Comparison of ENCODE assay signal across 16 mouse cellular contexts in genomic region chr19:56653292-56653691, GRCm38 (mm10).
A peak's percentile ranks its signal among the peaks of the same experiment; 100 is the strongest.
DNase-seq lines count a peak whose midpoint lies in the region; ATAC-seq and TF ChIP-seq lines count a peak whose summit lies in the region.
"Had no signal": no experiment of that assay in that cellular context is flagged by ENCODE, and none has a peak within 500 bp of the region (broad histone marks: within the 10 kb centered on the region; RNA-seq: fewer than 3 reads in every experiment).

No protein-coding gene starts in this region.

- H3K9me3 ChIP-seq in forebrain, embryonic 13.5 days (replicated peaks), result no peaks in the 10 kb centered on the region
- H3K9me3 ChIP-seq in forebrain, postnatal 0 days (ENCODE audit: low read length), result no peaks in the 10 kb centered on the region
- no peaks in the 10 kb centered on the region for H3K9me3 ChIP-seq in hindbrain, embryonic 15.5 days
- H3K9me3 ChIP-seq in hindbrain, postnatal 0 days (ENCODE audit: low read length), result no peaks in the 10 kb centered on the region
- no peaks in the 10 kb centered on the region for H3K9me3 ChIP-seq in neural tube, embryonic 13.5 days
- no peaks in the 10 kb centered on the region for H3K9me3 ChIP-seq in stomach, embryonic 15.5 days
- H3K9me3 ChIP-seq: liver, embryonic 12.5 days had no signal

- H3K9ac ChIP-seq in forebrain, embryonic 13.5 days, result no peak overlapping the region
- H3K9ac ChIP-seq in forebrain, postnatal 0 days, result no peak overlapping the region
- H3K9ac ChIP-seq in hindbrain, embryonic 15.5 days, result no peak overlapping the region
- H3K9ac ChIP-seq in hindbrain, postnatal 0 days (replicated peaks; ENCODE audit: low read length), result no peak overlapping the region
- no peak overlapping the region for H3K9ac ChIP-seq in neural tube, embryonic 13.5 days
- H3K9ac ChIP-seq in stomach, embryonic 15.5 days, result no peak overlapping the region
- H3K9ac ChIP-seq: hindbrain, embryonic 14.5 days; liver, embryonic 12.5 days had no signal

- H3K4me1 ChIP-seq in forebrain, embryonic 13.5 days, result peaks cover 17% of the 10 kb centered on the region
- H3K4me1 ChIP-seq in forebrain, postnatal 0 days (ENCODE audit: insufficient read depth), result no peaks in the 10 kb centered on the region; the same call in 1 of the 2 replicates
- H3K4me1 ChIP-seq in hindbrain, embryonic 15.5 days (replicated peaks), result peaks cover 10% of the 10 kb centered on the region; the same call in 1 of the 2 replicates
- H3K4me1 ChIP-seq in hindbrain, postnatal 0 days (ENCODE audit: insufficient read depth, low read length), result 0 out of 2 replicates have a peak, but pooled peaks cover 2% of the 10 kb centered on the region
- peaks cover 16% of the 10 kb centered on the region for H3K4me1 ChIP-seq in neural tube, embryonic 13.5 days (replicated peaks)
- peaks cover 22% of the 10 kb centered on the region for H3K4me1 ChIP-seq in stomach, embryonic 15.5 days
- H3K4me1 ChIP-seq: liver, embryonic 12.5 days had no signal

- DNase-seq in forebrain, postnatal 0 days, result no peak
- no peak for DNase-seq in hindbrain, postnatal 0 days (ENCODE audit: low spot score)
- no peak for DNase-seq in neural tube, embryonic 10.5 days (ENCODE audit: extremely low spot score, low spot score)
- DNase-seq in ovary, adult 18-20 months (ENCODE audit: low spot score), result no peak
- DNase-seq: adrenal gland, adult 2 months; cerebellum, adult 9-11 months; gastrocnemius, postnatal 14 days; left cerebral cortex, postnatal 4 days; thymus, postnatal 14 days had no signal

- TF ChIP-seq CTCF in forebrain, postnatal 0 days (IDR thresholded peaks at IDR 0.05; ENCODE audit: low read depth), result no peak
- no peak for TF ChIP-seq CTCF in hindbrain, postnatal 0 days (IDR thresholded peaks at IDR 0.05; ENCODE audit: low read depth)

- H3K4me3 ChIP-seq in forebrain, embryonic 13.5 days, result no peak overlapping the region
- no peak overlapping the region for H3K4me3 ChIP-seq in forebrain, postnatal 0 days (ENCODE audit: low read depth, low read length)
- H3K4me3 ChIP-seq in hindbrain, embryonic 15.5 days, result no peak overlapping the region
- H3K4me3 ChIP-seq in hindbrain, postnatal 0 days (ENCODE audit: low read length), result no peak overlapping the region
- no peak overlapping the region for H3K4me3 ChIP-seq in neural tube, embryonic 13.5 days
- H3K4me3 ChIP-seq in stomach, embryonic 15.5 days (replicated peaks), result no peak overlapping the region
- H3K4me3 ChIP-seq: liver, embryonic 12.5 days had no signal

- H3K27me3 ChIP-seq in forebrain, embryonic 13.5 days, result 0 out of 2 replicates have a peak, but pooled peaks cover 3% of the 10 kb centered on the region
- H3K27me3 ChIP-seq in forebrain, postnatal 0 days (ENCODE audit: insufficient read depth, low read length), result no peaks in the 10 kb centered on the region
- H3K27me3 ChIP-seq in hindbrain, embryonic 15.5 days, result no peaks in the 10 kb centered on the region
- H3K27me3 ChIP-seq in hindbrain, postnatal 0 days (ENCODE audit: insufficient read depth, low read length), result no peaks in the 10 kb centered on the region
- no peaks in the 10 kb centered on the region for H3K27me3 ChIP-seq in neural tube, embryonic 13.5 days
- H3K27me3 ChIP-seq in stomach, embryonic 15.5 days (replicated peaks), result no peaks in the 10 kb centered on the region
- H3K27me3 ChIP-seq: CH12.LX; liver, embryonic 12.5 days had no signal

- no peak for ATAC-seq in forebrain, embryonic 13.5 days
- ATAC-seq in forebrain, postnatal 0 days, result no peak
- no peak for ATAC-seq in hindbrain, embryonic 15.5 days (ENCODE audit: low FRiP score, low read depth)
- ATAC-seq in hindbrain, postnatal 0 days, result no peak
- no peak for ATAC-seq in neural tube, embryonic 13.5 days (ENCODE audit: low read depth)
- no peak for ATAC-seq in stomach, embryonic 15.5 days (ENCODE audit: insufficient read depth, low FRiP score, low read depth)
- ATAC-seq: liver, embryonic 12.5 days had no signal

- H3K27ac ChIP-seq in forebrain, embryonic 13.5 days, result 0 out of 2 replicates have a peak overlapping the region, but pooled peaks have one; percentile 6
- no peak overlapping the region for H3K27ac ChIP-seq in forebrain, postnatal 0 days (ENCODE audit: low read depth, low read length)
- H3K27ac ChIP-seq in hindbrain, embryonic 15.5 days (replicated peaks), result no peak overlapping the region
- H3K27ac ChIP-seq in hindbrain, postnatal 0 days, result no peak overlapping the region
- H3K27ac ChIP-seq in neural tube, embryonic 13.5 days (replicated peaks), result no peak overlapping the region
- H3K27ac ChIP-seq in stomach, embryonic 15.5 days, result no peak overlapping the region
- H3K27ac ChIP-seq: hindbrain, embryonic 14.5 days; liver, embryonic 12.5 days had no signal

- H3K4me2 ChIP-seq in forebrain, embryonic 13.5 days, result peak overlapping the region; percentile 47; the same call in 1 of the 2 replicates
- no peak overlapping the region for H3K4me2 ChIP-seq in forebrain, postnatal 0 days (ENCODE audit: low read depth)
- H3K4me2 ChIP-seq in hindbrain, embryonic 15.5 days, result 0 out of 2 replicates have a peak overlapping the region, but pooled peaks have one; percentile 42
- H3K4me2 ChIP-seq in hindbrain, postnatal 0 days (ENCODE audit: low read depth, low read length), result no peak overlapping the region
- H3K4me2 ChIP-seq in neural tube, embryonic 13.5 days, result peak overlapping the region; percentile 45; the same call in 1 of the 2 replicates
- peak overlapping the region; percentile 36; the same call in 1 of the 2 replicates for H3K4me2 ChIP-seq in stomach, embryonic 15.5 days

- no peaks in the 10 kb centered on the region for H3K36me3 ChIP-seq in forebrain, embryonic 13.5 days (ENCODE audit: poor library complexity, severe bottlenecking)
- no peaks in the 10 kb centered on the region for H3K36me3 ChIP-seq in forebrain, postnatal 0 days (ENCODE audit: insufficient read depth)
- H3K36me3 ChIP-seq in hindbrain, embryonic 15.5 days, result no peaks in the 10 kb centered on the region
- H3K36me3 ChIP-seq in hindbrain, postnatal 0 days (ENCODE audit: insufficient read depth, low read length), result no peaks in the 10 kb centered on the region
- no peaks in the 10 kb centered on the region for H3K36me3 ChIP-seq in neural tube, embryonic 13.5 days
- no peaks in the 10 kb centered on the region for H3K36me3 ChIP-seq in stomach, embryonic 15.5 days
- H3K36me3 ChIP-seq: liver, embryonic 12.5 days had no signal

- 51% methylated on average over 9 of the region's 9 CpGs for WGBS in forebrain, embryonic 13.5 days
- WGBS in forebrain, postnatal 0 days, result 52% methylated on average over 9 of the region's 9 CpGs
- WGBS in hindbrain, embryonic 15.5 days, result 62% methylated on average over 9 of the region's 9 CpGs
- 62% methylated on average over 9 of the region's 9 CpGs for WGBS in hindbrain, postnatal 0 days
- WGBS in neural tube, embryonic 13.5 days, result 84% methylated on average over 9 of the region's 9 CpGs
- 75% methylated on average over 9 of the region's 9 CpGs for WGBS in stomach, embryonic 15.5 days

Comparison
In these comparisons a context has a peak if more than half of its experiments do, and no peak if none do; other contexts are left out.
1. H3K4me2 ChIP-seq: peak in forebrain, embryonic 13.5 days (single experiment), hindbrain, embryonic 15.5 days (single experiment), neural tube, embryonic 13.5 days (single experiment) and stomach, embryonic 15.5 days (single experiment); none in forebrain, postnatal 0 days (single experiment) and hindbrain, postnatal 0 days (single experiment).